Mouse (Mus musculus) stomach, embryonic 16.5 days (tissue): ENCODE measurements around the gene Dach2. TPM values are rescaled to one million over a fixed set of nuclear protein-coding genes. Genes with fewer than 3 reads are reported as not detected.

ENCODE experiments used
- ATAC-seq: fragments of 200-750 bp; cut with Nextera tagmentation; 2 replicates; pipeline ENCODE4 v1.8.0; 2017; ENCODE audit warnings: moderate number of reproducible peaks, moderate TSS enrichment; ENCODE audit not compliant: insufficient read depth, low FRiP score
- H3K27ac ChIP-seq: fragments of 300-500 bp; sonication (generic); 2 replicates; pipeline ENCODE4 v1.5.1; 2014; ENCODE audit warnings: low read length
- H3K27me3 ChIP-seq: fragments of 300-500 bp; sonication (generic); 2 replicates; pipeline ENCODE4 v1.6.1; 2014; ENCODE audit warnings: low read length, control low read depth, mixed read lengths; ENCODE audit not compliant: control insufficient read depth, insufficient read depth
- H3K36me3 ChIP-seq: fragments of 300-500 bp; sonication (generic); 2 replicates; pipeline ENCODE4 v1.6.1; 2014; ENCODE audit warnings: low read length; ENCODE audit not compliant: control insufficient read depth, insufficient read depth
- H3K4me1 ChIP-seq: fragments of 300-500 bp; sonication (generic); 2 replicates; pipeline ENCODE4 v1.6.1; 2014; ENCODE audit warnings: low read length, control low read depth, mixed read lengths; ENCODE audit not compliant: control insufficient read depth, insufficient read depth
- H3K4me2 ChIP-seq: fragments of 300-500 bp; sonication (generic); 2 replicates; pipeline ENCODE4 v1.6.1; 2014; ENCODE audit warnings: low read depth, low read length, mixed read lengths
- H3K4me3 ChIP-seq: fragments of 300-500 bp; sonication (generic); replicated peaks from 2 replicates; pipeline ENCODE4 v1.5.1; 2014; ENCODE audit warnings: mild to moderate bottlenecking, low read length
- H3K9ac ChIP-seq: fragments of 300-500 bp; sonication (generic); 2 replicates; pipeline ENCODE4 v1.6.1; 2014; ENCODE audit warnings: low read length
- H3K9me3 ChIP-seq: fragments of 300-500 bp; sonication (generic); replicated peaks from 2 replicates; pipeline ENCODE4 v1.6.1; 2016; ENCODE audit warnings: low read length, control low read depth; ENCODE audit not compliant: control insufficient read depth
- WGBS: fragments of 180-500 bp; shearing (Covaris S2); extraction: QIAGEN DNeasy Blood & Tissue Kit; methylation state at CpG from one replicate; pipeline ENCODE4 v1.1.7; 2014; 5-methylcytosine and 5-hydroxymethylcytosine counted together
- polyA plus RNA-seq: library from polyadenylated mRNA; unstranded; fragments of >200 nt; fragmentation: Nextera tagmentation; extraction: Ambion mirVana; gene quantifications from 2 replicates; pipeline ENCODE4 v1.2.1, GENCODE M21; 2015

Gene Dach2
- polyA plus RNA-seq, 1 experiment from 2014 or later: 2.4 TPM

DNA sequence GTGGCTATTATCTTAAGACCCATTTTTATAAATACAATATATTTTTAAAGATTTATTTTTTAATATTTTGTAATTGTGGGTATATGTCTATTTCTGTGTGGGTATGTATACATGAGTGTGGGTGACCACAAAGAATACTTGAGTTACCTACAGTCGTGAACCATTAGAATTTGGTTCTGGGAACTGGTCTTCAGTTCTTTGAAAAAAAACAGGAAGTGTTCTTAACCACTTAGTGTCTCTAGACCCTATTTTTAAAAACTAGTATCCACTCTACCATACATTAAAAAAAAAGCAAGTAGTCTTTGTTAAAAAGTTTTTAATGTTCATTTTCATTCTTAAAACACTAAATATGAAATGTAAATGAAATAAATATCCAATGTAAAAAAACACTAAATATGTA, 529.5 kb downstream of the Dach2 start:
- Histone ChIP-seq H3K4me1 (no peaks in the 10 kb centered on the region), H3K9me3 (no peaks in the 10 kb centered on the region), H3K36me3 (no peaks in the 10 kb centered on the region), H3K4me3 (no peak overlapping the region), H3K27me3 (no peaks in the 10 kb centered on the region), H3K27ac (no peak overlapping the region), H3K9ac (no peak overlapping the region), H3K4me2 (no peak overlapping the region)
- ATAC-seq: no peak
- WGBS: 61% methylated on average over 1 of the region's 1 CpGs

- H3K9ac ChIP-seq: no peak overlapping the region
- ATAC-seq: no peak
- 89% methylated on average over 1 of the region's 1 CpGs for WGBS
- no peaks in the 10 kb centered on the region for H3K4me1 ChIP-seq
- H3K9me3 ChIP-seq: no peaks in the 10 kb centered on the region
- H3K27me3 ChIP-seq: no peaks in the 10 kb centered on the region
- no peak overlapping the region for H3K27ac ChIP-seq
- H3K36me3 ChIP-seq: no peaks in the 10 kb centered on the region
- no peak overlapping the region for H3K4me3 ChIP-seq
- H3K4me2 ChIP-seq: no peak overlapping the region
These were observed 535.8 kb downstream of the Dach2 start for GRCm38 (mm10) chrX:113833062-113833461.

- H3K27ac ChIP-seq: no peak overlapping the region
- no peak overlapping the region for H3K9ac ChIP-seq
- 51% methylated on average over 2 of the region's 2 CpGs for WGBS
- H3K4me2 ChIP-seq: no peak overlapping the region
- H3K4me3 ChIP-seq: no peak overlapping the region
- H3K4me1 ChIP-seq: no peaks in the 10 kb centered on the region
- H3K9me3 ChIP-seq: no peaks in the 10 kb centered on the region
- no peaks in the 10 kb centered on the region for H3K27me3 ChIP-seq
- ATAC-seq: no peak
- no peaks in the 10 kb centered on the region for H3K36me3 ChIP-seq
These were observed 570.7 kb downstream of the Dach2 start for GRCm38 (mm10) chrX:113867835-113868495.

Other genes starting within 250 kb of the Dach2 start
- 12.0 and 12.6 TPM in 2 replicates for gene Chm, start 112.0 kb upstream of the Dach2 start, polyA plus RNA-seq